Mouse (Mus musculus) mammary gland, adult 2 months (tissue): ENCODE results near the gene Sfxn5. TPM values are rescaled to one million over a fixed set of nuclear protein-coding genes. Genes with fewer than 3 reads are reported as not detected.

Experiments used
- polyA plus RNA-seq: library from polyadenylated mRNA; depleted of rRNA; stranded (reverse); fragments of >200 nt; gene quantifications from 2 replicates; pipeline ENCODE4 v1.2.3, GENCODE M21; 2012; ENCODE audit warnings: low replicate concordance; rRNA removed

The Sfxn5 gene
- 29.4 and 34.1 TPM in 2 replicates for polyA plus RNA-seq

GRCm38 (mm10) chr6:85333000-85333669 is at the start of gene Sfxn5:
Sfxn5 (minus strand) TSS chr6:85333422.

GRCm38 (mm10) chr6:85373951-85374733 is 40.9 kb upstream of the Sfxn5 start, which contains the start of gene Rab11fip5:
Rab11fip5 (minus strand) TSS chr6:85374634.

GRCm38 (mm10) chr6:85187340-85188211 is 145.6 kb downstream of the Sfxn5 start, which contains the start of gene Emx1:
Emx1 (plus strand) TSS chr6:85187438.

Other genes with a start within 250 kb of the Sfxn5 start
- gene Spr, start 195.7 kb downstream of the Sfxn5 start, polyA plus RNA-seq = 13.6 and 24.8 TPM in 2 replicates
- not detected in 2 replicates for gene Emx1, start 146.0 kb downstream of the Sfxn5 start, polyA plus RNA-seq
- gene Rab11fip5, start 41.2 kb upstream of the Sfxn5 start, polyA plus RNA-seq = 43.6 and 45.1 TPM in 2 replicates
- gene Noto, start 90.5 kb upstream of the Sfxn5 start, polyA plus RNA-seq = not detected in 2 replicates
- gene Smyd5, start 98.6 kb upstream of the Sfxn5 start, polyA plus RNA-seq = 22.0 and 29.7 TPM in 2 replicates
- 68.7 and 93.9 TPM in 2 replicates for gene Cct7, start 118.1 kb upstream of the Sfxn5 start, polyA plus RNA-seq
- 20.1 and 29.0 TPM in 2 replicates for gene Pradc1, start 118.5 kb upstream of the Sfxn5 start, polyA plus RNA-seq
- 0.09 and 0.17 TPM in 2 replicates for gene Fbxo41, start 169.6 kb upstream of the Sfxn5 start, polyA plus RNA-seq
- 0.13 TPM in 1 of 2 replicates, not detected in the other for gene Egr4, start 180.2 kb upstream of the Sfxn5 start, polyA plus RNA-seq